Mouse (Mus musculus): ENCODE results near the gene Sncg.

DNA sequence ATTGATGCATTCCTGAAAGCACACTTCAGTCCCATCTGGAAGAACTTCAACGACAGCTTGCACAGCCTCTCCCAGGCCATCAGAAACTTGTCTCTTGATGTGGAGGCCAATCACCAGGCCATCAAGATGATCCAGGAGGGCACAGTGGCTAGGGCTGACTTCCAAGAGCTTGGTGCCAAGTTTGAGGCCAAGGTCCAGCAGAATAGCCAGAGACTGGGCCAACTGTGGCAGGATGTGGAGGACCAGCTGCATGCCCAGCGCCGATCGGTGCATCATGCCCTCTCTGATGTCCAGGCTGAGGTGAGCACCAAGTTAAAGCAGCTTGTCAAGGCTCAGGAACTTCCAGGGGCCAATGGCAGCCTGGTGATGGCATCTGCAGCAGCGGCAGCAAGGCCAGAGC, 23.3 kb upstream of the Sncg start:
- TF ChIP-seq POLR2A (IDR thresholded peaks at IDR 0.05; ENCODE audit: low read depth, low read length) = no peak
- no peak for TF ChIP-seq CTCF (IDR thresholded peaks at IDR 0.05; ENCODE audit: borderline replicate concordance, insufficient read depth, low read length)

Data from embryonic fibroblast, embryonic 13.5 days (primary cell).